Mouse (Mus musculus) naive thymus-derived CD4-positive, alpha-beta T cell, adult 5 months (primary cell): ENCODE measurements around the gene Gpatch2. TPM values are rescaled to one million over a fixed set of nuclear protein-coding genes. Genes with fewer than 3 reads are reported as not detected.

Source experiments
- polyA plus RNA-seq: library from polyadenylated mRNA; unstranded; fragments of 100-300 nt; shearing (Covaris generic); gene quantifications from one replicate; pipeline ENCODE4 v1.2.1, GENCODE M21; 2017

Gene Gpatch2
- polyA plus RNA-seq, result 22.1 TPM

GRCm38 (mm10) chr1:187215181-187216116 is at the start of gene Gpatch2, which contains the start of gene Spata17:
TSS of gene Gpatch2 (plus strand) at chr1:187215508.
TSS of gene Spata17 (minus strand) at chr1:187215465.

Other genes starting within 250 kb of the Gpatch2 start
- gene D1Pas1, start 248.1 kb upstream of the Gpatch2 start, polyA plus RNA-seq, result not detected
- gene Spata17, start within 50 bp of the Gpatch2 start, polyA plus RNA-seq, result not detected